Mouse (Mus musculus) midbrain, embryonic 10.5 days (tissue): ENCODE measurements around the gene Rbms2. TPM values are rescaled to one million over a fixed set of nuclear protein-coding genes. Genes with fewer than 3 reads are reported as not detected.
"Not testable (repeated sequence)": the region's sequence is repeated elsewhere in the genome, so short reads cannot be mapped to it uniquely, and the experiment has no call there.

Source experiments
- DNase-seq: peaks from one replicate; pipeline ENCODE4 v3.0.0-alpha.2; 2017; ENCODE audit warnings: low spot score
- H3K27ac ChIP-seq: fragments of 300-500 bp; sonication (generic); replicated peaks from 2 replicates; pipeline ENCODE4 v1.5.1; 2016; ENCODE audit warnings: mild to moderate bottlenecking
- H3K27me3 ChIP-seq: fragments of 300-500 bp; sonication (generic); 2 replicates; pipeline ENCODE4 v1.6.1; 2016; ENCODE audit warnings: low read depth, mild to moderate bottlenecking; ENCODE audit not compliant: poor library complexity, severe bottlenecking
- H3K36me3 ChIP-seq: fragments of 300-500 bp; sonication (generic); 2 replicates; pipeline ENCODE4 v1.6.1; 2016; ENCODE audit warnings: mild to moderate bottlenecking, moderate library complexity
- H3K4me1 ChIP-seq: fragments of 300-500 bp; sonication (generic); 2 replicates; pipeline ENCODE4 v1.6.1; 2016
- H3K4me3 ChIP-seq: fragments of 300-500 bp; sonication (generic); 2 replicates; pipeline ENCODE4 v1.5.1; 2016; ENCODE audit warnings: mild to moderate bottlenecking, moderate library complexity
- H3K9me3 ChIP-seq: fragments of 300-500 bp; sonication (generic); replicated peaks from 2 replicates; pipeline ENCODE4 v1.6.1; 2016; ENCODE audit warnings: mild to moderate bottlenecking
- WGBS: fragments of 180-500 bp; shearing (Covaris S2); methylation state at CpG from one replicate; pipeline ENCODE4 v1.1.7; 2016; 5-methylcytosine and 5-hydroxymethylcytosine counted together
- polyA plus RNA-seq: library from polyadenylated mRNA; unstranded; fragments of >200 nt; fragmentation: Nextera tagmentation; extraction: Ambion mirVana; gene quantifications from 2 replicates; pipeline ENCODE4 v1.2.1, GENCODE M21; 2016

Rbms2 gene
- 24.3 and 25.0 TPM in 2 replicates for polyA plus RNA-seq

- peak within 1 kb of the TSS; percentile 46; the same call in 1 of the 2 replicates for H3K27ac ChIP-seq
- H3K4me1 ChIP-seq: peaks cover 23% of the 10 kb centered on the region
- DNase-seq: no peak
- H3K9me3 ChIP-seq: no peaks in the 10 kb centered on the region
- WGBS: 4% methylated on average over 6 of the region's 6 CpGs
- H3K4me3 ChIP-seq: peak within 1 kb of the TSS; percentile 24; the same call in 1 of the 2 replicates
- H3K27me3 ChIP-seq: no peaks in the 10 kb centered on the region
- H3K36me3 ChIP-seq: no peaks in the 10 kb centered on the region
Measured at GRCm38 (mm10) chr10:128179989-128180388, at the start of gene Rbms2. Gene Rbms2, minus strand, starts transcription at chr10:128180297.

- no peak for DNase-seq
- no peak overlapping the region for H3K27ac ChIP-seq
- H3K4me3 ChIP-seq: no peak overlapping the region
- WGBS: 94% methylated on average over 8 of the region's 8 CpGs
- no peaks in the 10 kb centered on the region for H3K27me3 ChIP-seq
- H3K4me1 ChIP-seq: peaks cover 42% of the 10 kb centered on the region
- H3K9me3 ChIP-seq: no peaks in the 10 kb centered on the region
- H3K36me3 ChIP-seq: no peaks in the 10 kb centered on the region
Measured at GRCm38 (mm10) chr10:128228009-128228408, 47.9 kb upstream of the Rbms2 start.

- Histone ChIP-seq H3K9me3 (no peaks in the 10 kb centered on the region), H3K27ac (no peak overlapping the region), H3K4me1 (peaks cover 38% of the 10 kb centered on the region), H3K36me3 (no peaks in the 10 kb centered on the region), H3K4me3 (no peak overlapping the region), H3K27me3 (no peaks in the 10 kb centered on the region)
- 89% methylated on average over 9 of the region's 9 CpGs for WGBS
- no peak for DNase-seq
Measured at GRCm38 (mm10) chr10:128227592-128227991, 47.5 kb upstream of the Rbms2 start.

GRCm38 (mm10) chr10:128225538-128225937, 45.4 kb upstream of the Rbms2 start, which contains the start of gene Mip:
Gene Mip, plus strand, starts transcription at chr10:128225838.
- H3K9me3 ChIP-seq: no peaks in the 10 kb centered on the region
- H3K4me3 ChIP-seq: no peak within 1 kb of the TSS
- H3K4me1 ChIP-seq: peaks cover 30% of the 10 kb centered on the region
- no peaks in the 10 kb centered on the region for H3K27me3 ChIP-seq
- 30% methylated on average over 4 of the region's 4 CpGs for WGBS
- no peaks in the 10 kb centered on the region for H3K36me3 ChIP-seq
- DNase-seq: no peak
- H3K27ac ChIP-seq: peak within 1 kb of the TSS; percentile 57

GRCm38 (mm10) chr10:128225064-128225463, 45.0 kb upstream of the Rbms2 start:
- Histone ChIP-seq H3K4me1 (peaks cover 25% of the 10 kb centered on the region), H3K9me3 (no peaks in the 10 kb centered on the region), H3K4me3 (no peak overlapping the region), H3K36me3 (no peaks in the 10 kb centered on the region), H3K27ac (peak overlapping the region; percentile 52), H3K27me3 (no peaks in the 10 kb centered on the region)
- WGBS: 43% methylated on average over 5 of the region's 5 CpGs
- DNase-seq: no peak

- H3K9me3 ChIP-seq: no peaks in the 10 kb centered on the region
- H3K4me1 ChIP-seq: peaks cover 24% of the 10 kb centered on the region
- H3K27me3 ChIP-seq: no peaks in the 10 kb centered on the region
- no peak overlapping the region for H3K27ac ChIP-seq
- WGBS: 66% methylated on average over 16 of the region's 16 CpGs
- H3K36me3 ChIP-seq: no peaks in the 10 kb centered on the region
- H3K4me3 ChIP-seq: no peak overlapping the region
- DNase-seq: no peak
Measured at GRCm38 (mm10) chr10:128221533-128222286, 41.6 kb upstream of the Rbms2 start.

- H3K4me3 ChIP-seq: no peak overlapping the region
- no peaks in the 10 kb centered on the region for H3K36me3 ChIP-seq
- peaks cover 3% of the 10 kb centered on the region for H3K4me1 ChIP-seq
- H3K27me3 ChIP-seq: peaks cover 16% of the 10 kb centered on the region
- 95% methylated on average over 18 of the region's 18 CpGs for WGBS
- no peak for DNase-seq
- H3K9me3 ChIP-seq: no peaks in the 10 kb centered on the region
- no peak overlapping the region for H3K27ac ChIP-seq
Measured at GRCm38 (mm10) chr10:128218387-128219117, 38.5 kb upstream of the Rbms2 start.

GRCm38 (mm10) chr10:128214981-128215380, 34.9 kb upstream of the Rbms2 start:
- Histone ChIP-seq H3K4me3 (no peak overlapping the region), H3K27me3 (peaks cover 23% of the 10 kb centered on the region), H3K36me3 (peaks cover 4% of the 10 kb centered on the region; the same call in 1 of the 2 replicates), H3K4me1 (peaks cover 20% of the 10 kb centered on the region), H3K27ac (no peak overlapping the region), H3K9me3 (no peaks in the 10 kb centered on the region)
- DNase-seq: no peak
- WGBS: 90% methylated on average over 5 of the region's 5 CpGs

- DNase-seq, H3K27ac ChIP-seq, H3K36me3 ChIP-seq, H3K9me3 ChIP-seq, H3K4me3 ChIP-seq: not testable (repeated sequence)
- 92% methylated on average over 4 of the region's 4 CpGs for WGBS
- H3K4me1 ChIP-seq: peaks cover 20% of the 10 kb centered on the region
- peaks cover 23% of the 10 kb centered on the region for H3K27me3 ChIP-seq
Measured at GRCm38 (mm10) chr10:128214112-128214511, 34.0 kb upstream of the Rbms2 start.

GRCm38 (mm10) chr10:128212871-128213323, 32.8 kb upstream of the Rbms2 start:
- Histone ChIP-seq H3K4me1 (peaks cover 20% of the 10 kb centered on the region), H3K4me3 (peak overlapping the region; percentile 49), H3K36me3 (peaks cover 14% of the 10 kb centered on the region), H3K27ac (peak overlapping the region; percentile 49; the same call in 1 of the 2 replicates), H3K27me3 (peaks cover 23% of the 10 kb centered on the region), H3K9me3 (no peaks in the 10 kb centered on the region)
- DNase-seq: peak; percentile 62
- 3% methylated on average over 18 of the region's 18 CpGs for WGBS

- H3K27ac ChIP-seq: peak overlapping the region; percentile 85
- peaks cover 20% of the 10 kb centered on the region for H3K4me1 ChIP-seq
- no peaks in the 10 kb centered on the region for H3K9me3 ChIP-seq
- H3K27me3 ChIP-seq: peaks cover 23% of the 10 kb centered on the region
- 51% methylated on average over 6 of the region's 6 CpGs for WGBS
- peak overlapping the region; percentile 76 for H3K4me3 ChIP-seq
- no peak for DNase-seq
- peaks cover 16% of the 10 kb centered on the region for H3K36me3 ChIP-seq
Measured at GRCm38 (mm10) chr10:128212148-128212547, 32.1 kb upstream of the Rbms2 start.

GRCm38 (mm10) chr10:128211390-128212108, 31.5 kb upstream of the Rbms2 start, which contains the start of gene Spryd4:
Gene Spryd4, minus strand, starts transcription at chr10:128211807.
- H3K27ac ChIP-seq: peak within 1 kb of the TSS; percentile 85
- no peaks in the 10 kb centered on the region for H3K9me3 ChIP-seq
- peaks cover 23% of the 10 kb centered on the region for H3K27me3 ChIP-seq
- DNase-seq: peak; percentile 93
- peak within 1 kb of the TSS; percentile 76 for H3K4me3 ChIP-seq
- peaks cover 20% of the 10 kb centered on the region for H3K4me1 ChIP-seq
- under 1% methylated on average over 30 of the region's 30 CpGs for WGBS
- H3K36me3 ChIP-seq: peaks cover 22% of the 10 kb centered on the region
